Mouse (Mus musculus) kidney, adult 2 months (tissue): ENCODE data around the gene Uggt2.

Source experiments
- CTCF ChIP-seq: fragments of 200-500 bp; conservative IDR thresholded peaks from 2 replicates; pipeline ENCODE4 v1.5.1; 2011; ENCODE audit warnings: low read depth, mild to moderate bottlenecking, control low read depth, low read length, moderate library complexity, mixed read lengths; ENCODE audit not compliant: insufficient read depth, insufficient read length
- POLR2A ChIP-seq: fragments of 200-500 bp; IDR thresholded peaks from one replicate; pipeline ENCODE4 v1.6.1; 2011; ENCODE audit warnings: low read depth, low read length, control low read depth

DNA sequence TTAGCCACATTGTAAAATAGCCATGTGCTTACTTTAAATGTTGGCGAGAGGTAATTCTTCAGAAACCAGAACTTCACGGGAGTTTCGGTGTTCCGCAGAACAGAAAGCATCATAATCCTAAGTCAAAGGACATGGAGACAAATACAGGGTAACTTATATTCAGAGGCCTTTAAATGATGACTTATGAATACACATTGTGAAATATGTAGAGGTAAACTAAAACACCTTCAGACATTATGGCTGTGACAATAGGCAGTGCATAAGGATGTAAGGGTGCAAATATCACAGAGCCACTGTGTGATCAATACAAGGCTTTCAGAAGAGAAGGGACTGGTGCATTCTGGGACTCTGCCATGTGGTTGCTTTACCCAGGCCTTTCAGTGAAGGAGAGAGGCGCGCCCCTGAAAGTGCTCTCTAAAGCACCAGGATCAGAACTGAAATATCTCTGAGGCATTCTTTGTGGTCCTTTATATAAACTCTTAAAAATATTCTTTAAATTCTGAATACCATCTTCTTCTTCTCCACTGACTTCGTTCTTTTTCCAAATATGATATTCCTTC lies 91.1 kb downstream of the Uggt2 start:
- TF ChIP-seq CTCF (no peak), POLR2A (no peak)
